Mouse (Mus musculus) hindbrain, embryonic 11.5 days (tissue): Measurements from ENCODE around the gene Cldn5. TPM values are rescaled to one million over a fixed set of nuclear protein-coding genes. Genes with fewer than 3 reads are reported as not detected.

Experiments used
- ATAC-seq: fragments of 200-750 bp; cut with Nextera tagmentation; 2 replicates; pipeline ENCODE4 v1.8.0; 2017; ENCODE audit warnings: mild to moderate bottlenecking, moderate TSS enrichment, moderate library complexity; ENCODE audit not compliant: low FRiP score
- DNase-seq: peaks from one replicate; pipeline ENCODE4 v3.0.0-alpha.2; 2015; ENCODE audit warnings: low spot score
- H3K27ac ChIP-seq: fragments of 300-500 bp; sonication (generic); 2 replicates; pipeline ENCODE4 v1.5.1; 2014; ENCODE audit warnings: mild to moderate bottlenecking, low read depth, low read length
- H3K27me3 ChIP-seq: fragments of 300-500 bp; sonication (generic); 2 replicates; pipeline ENCODE4 v1.6.1; 2014; ENCODE audit warnings: mild to moderate bottlenecking, low read length, moderate library complexity, mixed read lengths; ENCODE audit not compliant: control insufficient read depth, insufficient read depth
- H3K36me3 ChIP-seq: fragments of 300-500 bp; sonication (generic); 2 replicates; pipeline ENCODE4 v1.6.1; 2014; ENCODE audit warnings: mild to moderate bottlenecking, low read length, moderate library complexity, mixed read lengths; ENCODE audit not compliant: control insufficient read depth, insufficient read depth
- H3K4me1 ChIP-seq: fragments of 300-500 bp; sonication (generic); replicated peaks from 2 replicates; pipeline ENCODE4 v1.6.1; 2014; ENCODE audit warnings: low read length, mixed read lengths; ENCODE audit not compliant: control insufficient read depth, insufficient read depth
- H3K4me2 ChIP-seq: fragments of 300-500 bp; sonication (generic); replicated peaks from 2 replicates; pipeline ENCODE4 v1.6.1; 2014; ENCODE audit warnings: mild to moderate bottlenecking, low read depth, low read length
- H3K4me3 ChIP-seq: fragments of 300-500 bp; sonication (generic); 2 replicates; pipeline ENCODE4 v1.5.1; 2014; ENCODE audit warnings: low read depth, low read length
- H3K9ac ChIP-seq: fragments of 300-500 bp; sonication (generic); 2 replicates; pipeline ENCODE4 v1.6.1; 2014; ENCODE audit warnings: low read depth, low read length
- H3K9me3 ChIP-seq: fragments of 300-500 bp; sonication (generic); 2 replicates; pipeline ENCODE4 v1.6.1; 2016; ENCODE audit warnings: low read length; ENCODE audit not compliant: control insufficient read depth
- WGBS: fragments of 180-500 bp; shearing (Covaris S2); extraction: QIAGEN DNeasy Blood & Tissue Kit; methylation state at CpG from one replicate; pipeline ENCODE4 v1.1.7; 2014; 5-methylcytosine and 5-hydroxymethylcytosine counted together
- polyA plus RNA-seq: library from polyadenylated mRNA; unstranded; fragments of >200 nt; fragmentation: Nextera tagmentation; extraction: Ambion mirVana; gene quantifications from 2 replicates; pipeline ENCODE4 v1.2.1, GENCODE M21; 2014

Gene Cldn5
- polyA plus RNA-seq, 1 experiment from 2014 or later: 25.2 TPM

DNA sequence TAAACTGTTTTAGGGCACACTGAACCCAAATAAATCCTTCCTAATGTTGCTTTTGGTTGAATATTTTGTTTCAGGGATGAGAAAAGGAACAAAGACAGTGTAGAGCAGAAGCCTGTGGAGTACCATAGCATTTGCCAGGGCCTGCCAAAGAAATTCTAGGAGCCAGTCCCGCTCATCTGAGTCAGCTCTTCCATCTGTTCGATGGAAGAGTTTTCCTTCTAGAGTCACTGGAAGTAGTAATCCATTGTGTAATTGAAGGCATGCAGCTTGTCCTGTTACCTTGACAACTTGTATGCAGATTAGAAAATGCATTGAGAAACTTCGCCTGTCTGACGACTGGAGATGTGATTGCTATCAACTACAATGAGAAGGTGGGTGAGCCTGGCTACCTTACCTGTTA, 46.3 kb downstream of the Cldn5 start:
- Histone ChIP-seq H3K4me2 (no peak overlapping the region), H3K4me1 (no peaks in the 10 kb centered on the region), H3K27ac (no peak overlapping the region), H3K36me3 (peaks cover 33% of the 10 kb centered on the region), H3K27me3 (no peaks in the 10 kb centered on the region), H3K4me3 (no peak overlapping the region), H3K9ac (no peak overlapping the region), H3K9me3 (no peaks in the 10 kb centered on the region)
- ATAC-seq (no peak), DNase-seq (no peak)
- 78% methylated on average over 4 of the region's 4 CpGs for WGBS

Other genes starting within 250 kb of the Cldn5 start
- 6.4 and 7.4 TPM in 2 replicates for gene Tbx1, start 186.2 kb upstream of the Cldn5 start, polyA plus RNA-seq
- 8.9 and 9.5 TPM in 2 replicates for gene Gp1bb, start 154.4 kb upstream of the Cldn5 start, polyA plus RNA-seq
- gene Gm49601, start 150.4 kb upstream of the Cldn5 start, polyA plus RNA-seq: 3.9 and 6.0 TPM in 2 replicates
- 63.4 and 64.4 TPM in 2 replicates for gene Sept5, start 146.9 kb upstream of the Cldn5 start, polyA plus RNA-seq
- gene Ufd1, start 34.9 kb downstream of the Cldn5 start, polyA plus RNA-seq: 89.0 and 96.1 TPM in 2 replicates
- gene Cdc45, start 35.1 kb downstream of the Cldn5 start, polyA plus RNA-seq: 50.8 and 54.8 TPM in 2 replicates
- gene 2510002D24Rik, start 59.7 kb downstream of the Cldn5 start, polyA plus RNA-seq: 19.8 and 25.6 TPM in 2 replicates
- not detected in 2 replicates for gene Gm28539, start 59.7 kb downstream of the Cldn5 start, polyA plus RNA-seq
- gene Mrpl40, start 100.0 kb downstream of the Cldn5 start, polyA plus RNA-seq: 90.9 and 101 TPM in 2 replicates
- gene Hira, start 100.2 kb downstream of the Cldn5 start, polyA plus RNA-seq: 16.4 and 17.6 TPM in 2 replicates